ENCODE assay signal across 9 mouse cellular contexts in the genomic region with DNA sequence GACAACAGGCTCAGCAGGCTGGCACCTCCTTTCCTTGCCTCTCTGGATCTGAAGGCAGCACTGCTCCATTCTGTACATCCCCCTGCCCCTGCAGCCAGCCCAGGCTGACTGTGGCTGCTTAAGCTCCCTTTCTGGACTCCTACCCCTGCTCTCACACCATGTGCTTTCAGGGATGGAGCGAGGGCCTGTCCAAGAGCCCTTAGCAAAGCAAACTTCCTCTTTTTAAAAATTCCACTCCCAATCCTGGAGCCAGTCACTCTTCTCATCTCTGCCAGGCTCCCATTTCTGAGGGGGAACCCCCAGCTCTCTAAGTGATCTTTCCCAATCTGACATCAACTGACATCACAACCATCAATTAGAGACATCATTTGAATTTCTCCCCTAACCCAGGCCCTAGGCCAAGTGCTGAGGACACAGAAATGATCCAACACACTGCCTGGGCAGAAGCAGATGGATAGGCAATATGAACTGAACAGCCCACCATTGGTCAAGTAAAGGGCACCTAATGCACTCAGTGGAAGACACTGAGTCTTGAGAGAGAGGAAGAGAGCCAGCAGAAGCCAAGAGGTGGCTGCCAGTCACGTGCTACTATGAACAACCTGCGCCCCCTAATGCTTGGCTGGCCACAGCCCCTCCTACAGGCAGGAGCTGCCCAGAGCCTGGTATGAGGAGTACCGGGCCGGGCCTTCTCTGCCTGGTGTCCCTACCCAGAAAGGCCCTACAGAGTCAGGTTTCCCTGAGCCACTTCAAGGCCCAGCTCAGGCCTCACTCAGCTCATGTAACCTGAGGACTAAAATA. TPM values are rescaled to one million over a fixed set of nuclear protein-coding genes. Genes with fewer than 3 reads are reported as not detected.
A peak's percentile ranks its signal among the peaks of the same experiment; 100 is the strongest.
DNase-seq lines count a peak whose midpoint lies in the region; ATAC-seq and TF ChIP-seq lines count a peak whose summit lies in the region.
"Had no signal": no experiment of that assay in that cellular context is flagged by ENCODE, and none has a peak within 500 bp of the region (broad histone marks: within the 10 kb centered on the region; RNA-seq: fewer than 3 reads in every experiment).

No protein-coding gene starts in this region.

- no peaks in the 10 kb centered on the region for H3K27me3 ChIP-seq in heart, embryonic 15.5 days
- no peaks in the 10 kb centered on the region for H3K27me3 ChIP-seq in myocyte (ENCODE audit: control insufficient read depth, insufficient read depth, insufficient read length)

- no peaks in the 10 kb centered on the region for H3K9me3 ChIP-seq in heart, embryonic 15.5 days (replicated peaks)

- H3K9ac ChIP-seq in heart, embryonic 15.5 days = 0 out of 2 replicates have a peak overlapping the region, but pooled peaks have one; percentile 2

- H3K79me2 ChIP-seq in myocyte (ENCODE audit: control insufficient read depth, insufficient read depth) = peaks cover 75% of the 10 kb centered on the region

- peak overlapping the region; percentile 91 for H3K4me2 ChIP-seq in heart, embryonic 15.5 days
- peak overlapping the region; percentile 93 for H3K4me2 ChIP-seq in myocyte (ENCODE audit: low read depth)

- peaks cover 38% of the 10 kb centered on the region for H3K4me1 ChIP-seq in heart, embryonic 15.5 days (replicated peaks)

- TF ChIP-seq POLR2A in myocyte (IDR thresholded peaks at IDR 0.05; ENCODE audit: insufficient read length, low read depth) = peak; percentile 45

- peak; percentile 52 to 60 for DNase-seq in cerebellum, adult 18-20 months
- DNase-seq in left cerebral cortex, postnatal 4 days = peak; percentile 24
- no peak for DNase-seq in left cerebral cortex, adult 18-20 months (ENCODE audit: low spot score in 2 of 2)
- no peak for DNase-seq in adrenal gland, postnatal 14 days
- no peak for DNase-seq in Muller cell, postnatal 12 days (ENCODE audit: inconsistent ontology term)
- DNase-seq: B cell, adult 2 months had no signal

- ATAC-seq in cerebellum, adult (ENCODE audit: insufficient number of reproducible peaks, low FRiP score, low TSS enrichment) = no peak
- no peak for ATAC-seq in heart, embryonic 15.5 days (replicated peaks; ENCODE audit: insufficient number of reproducible peaks, insufficient read depth, low FRiP score, low read depth)

- 47% methylated on average over 5 of the region's 5 CpGs for WGBS in heart, embryonic 15.5 days

- peak overlapping the region; percentile 56 for H3K27ac ChIP-seq in heart, embryonic 15.5 days

- intact Hi-C loops in left cerebral cortex, postnatal 4 days (cut with DNase I) = loop anchor here (5.0 to 10.0 kb wide), 3 partner anchors 103 to 376 kb away; no protein-coding TSS in a partner anchor

- H3K36me3 ChIP-seq in heart, embryonic 15.5 days = no peaks in the 10 kb centered on the region; the same call in 1 of the 2 replicates
- peaks cover 15% of the 10 kb centered on the region for H3K36me3 ChIP-seq in myocyte (ENCODE audit: control insufficient read depth, insufficient read depth)

- H3ac ChIP-seq in myocyte (ENCODE audit: control insufficient read depth, insufficient read length) = no peak overlapping the region

- no peak overlapping the region for H3K4me3 ChIP-seq in heart, embryonic 15.5 days
- peak overlapping the region; percentile 99 for H3K4me3 ChIP-seq in myocyte

TF ChIP-seq in myocyte, 11 proteins besides CTCF, POLR2A, EP300 and RAD21:
- peak in 1 of 3 experiments; percentile 44 for TF ChIP-seq MYOG (IDR thresholded peaks at IDR 0.05; ENCODE audit: control insufficient read depth in 1 of 3, insufficient read depth in 1 of 3, insufficient read length in 2 of 3, low read depth in 2 of 3)
- no peak for TF ChIP-seq TCF12 (IDR thresholded peaks at IDR 0.05; ENCODE audit: insufficient read depth, poor library complexity, severe bottlenecking)
- TF ChIP-seq POLR2AphosphoS2 (IDR thresholded peaks at IDR 0.05; ENCODE audit: insufficient read length, low read depth) = peak; percentile 30
- peak; percentile 77 for TF ChIP-seq USF1 (IDR thresholded peaks at IDR 0.05; ENCODE audit: low read depth)
- TF ChIP-seq TCF3 (IDR thresholded peaks at IDR 0.05; ENCODE audit: insufficient read length, low read depth) = no peak
- TF ChIP-seq SRF (IDR thresholded peaks at IDR 0.05; ENCODE audit: control insufficient read depth, insufficient read length, low read depth) = no peak
- TF ChIP-seq E2F4 (IDR thresholded peaks at IDR 0.05; ENCODE audit: insufficient read depth) = no peak

RNA-seq across cellular contexts. Expression of gene Slc35e4, which starts 3.8 kb away (rescaled TPM):
- 10 to 100 TPM; 19.8 to 20.9 TPM for total RNA-seq in left cerebral cortex, postnatal 4 days (2021)
- 10 to 100 TPM; 19.0 to 20.0 TPM for total RNA-seq in left cerebral cortex, adult 18-20 months (2021)
- 3.6 and 4.4 TPM in 2 replicates for polyA plus RNA-seq in heart, embryonic 15.5 days (2015; fragmentation: Nextera tagmentation; extraction: Ambion mirVana)
- 69.6 TPM for polyA plus RNA-seq in myocyte (2012; fragmentation: generic; extraction: Trizol)
- total RNA-seq in adrenal gland, postnatal 14 days (2021) = 3.4 and 5.4 TPM in 2 replicates

RNA-seq across cellular contexts. Expression of gene Dusp18, which starts 15.7 kb away (rescaled TPM):
- total RNA-seq in left cerebral cortex, postnatal 4 days (2021) = 10 to 100 TPM; 28.8 to 29.1 TPM
- 10 to 100 TPM; 19.9 to 24.0 TPM for total RNA-seq in left cerebral cortex, adult 18-20 months (2021)
- 9.5 and 9.8 TPM in 2 replicates for polyA plus RNA-seq in heart, embryonic 15.5 days (2015; fragmentation: Nextera tagmentation; extraction: Ambion mirVana)
- 26.5 TPM for polyA plus RNA-seq in myocyte (2012; fragmentation: generic; extraction: Trizol)
- total RNA-seq in adrenal gland, postnatal 14 days (2021) = 4.3 and 5.2 TPM in 2 replicates

RNA-seq across cellular contexts. Expression of gene 4921536K21Rik, which starts 15.8 kb away (rescaled TPM):
- total RNA-seq in left cerebral cortex, postnatal 4 days (2021) = 1 to 10 TPM in 1 of 2 experiments, under 1 TPM in 1; 0.93 to 1.3 TPM
- total RNA-seq in left cerebral cortex, adult 18-20 months (2021) = under 1 TPM; 0.37 to 0.54 TPM
- polyA plus RNA-seq in heart, embryonic 15.5 days (2015; fragmentation: Nextera tagmentation; extraction: Ambion mirVana) = 0.06 and 0.21 TPM in 2 replicates
- 1.3 TPM for polyA plus RNA-seq in myocyte (2012; fragmentation: generic; extraction: Trizol)
- 0.59 and 0.83 TPM in 2 replicates for total RNA-seq in adrenal gland, postnatal 14 days (2021)

RNA-seq across cellular contexts. Expression of gene Tcn2, which starts 21.2 kb away (rescaled TPM):
- total RNA-seq in left cerebral cortex, postnatal 4 days (2021) = 10 to 100 TPM; 10.1 to 10.9 TPM
- total RNA-seq in left cerebral cortex, adult 18-20 months (2021) = 10 to 100 TPM; 15.9 to 19.6 TPM
- 64.0 and 73.4 TPM in 2 replicates for polyA plus RNA-seq in heart, embryonic 15.5 days (2015; fragmentation: Nextera tagmentation; extraction: Ambion mirVana)
- 16.4 TPM for polyA plus RNA-seq in myocyte (2012; fragmentation: generic; extraction: Trizol)
- total RNA-seq in adrenal gland, postnatal 14 days (2021) = 107 and 112 TPM in 2 replicates

RNA-seq across cellular contexts. Expression of gene Osbp2, which starts 47.0 kb away (rescaled TPM):
- 10 to 100 TPM; 61.6 to 62.1 TPM for total RNA-seq in left cerebral cortex, postnatal 4 days (2021)
- total RNA-seq in left cerebral cortex, adult 18-20 months (2021) = 100 to 1,000 TPM; 132 to 142 TPM
- 0.89 and 1.5 TPM in 2 replicates for polyA plus RNA-seq in heart, embryonic 15.5 days (2015; fragmentation: Nextera tagmentation; extraction: Ambion mirVana)
- polyA plus RNA-seq in myocyte (2012; fragmentation: generic; extraction: Trizol) = 1.3 TPM
- 1.9 and 2.1 TPM in 2 replicates for total RNA-seq in adrenal gland, postnatal 14 days (2021)

Comparison
In these comparisons a context has a peak if more than half of its experiments do, and no peak if none do; other contexts are left out.
1. DNase-seq: peak in cerebellum, adult 18-20 months (2 of 2) and left cerebral cortex, postnatal 4 days (single experiment); none in left cerebral cortex, adult 18-20 months (0 of 2), adrenal gland, postnatal 14 days (single experiment) and Muller cell, postnatal 12 days (single experiment).